Mouse (Mus musculus) intestine, postnatal 0 days (tissue): Measurements from ENCODE around the gene Tmem214. TPM values are rescaled to one million over a fixed set of nuclear protein-coding genes. Genes with fewer than 3 reads are reported as not detected.
A peak's percentile ranks its signal among the peaks of the same experiment; 100 is the strongest.

ENCODE experiments used
- ATAC-seq: fragments of 200-750 bp; cut with Nextera tagmentation; 2 replicates; pipeline ENCODE4 v1.8.0; 2017; ENCODE audit warnings: mild to moderate bottlenecking, moderate TSS enrichment, moderate library complexity
- H3K27ac ChIP-seq: fragments of 300-500 bp; sonication (generic); 2 replicates; pipeline ENCODE4 v1.5.1; 2014; ENCODE audit warnings: mild to moderate bottlenecking, low read depth, low read length, moderate library complexity
- H3K27me3 ChIP-seq: fragments of 300-500 bp; sonication (generic); replicated peaks from 2 replicates; pipeline ENCODE4 v1.6.1; 2014; ENCODE audit warnings: low read length, mixed read lengths; ENCODE audit not compliant: control insufficient read depth, insufficient read depth
- H3K36me3 ChIP-seq: fragments of 300-500 bp; sonication (generic); 2 replicates; pipeline ENCODE4 v1.6.1; 2014; ENCODE audit warnings: mild to moderate bottlenecking, moderate library complexity; ENCODE audit not compliant: control insufficient read depth, insufficient read depth
- H3K4me1 ChIP-seq: fragments of 300-500 bp; sonication (generic); replicated peaks from 2 replicates; pipeline ENCODE4 v1.6.1; 2014; ENCODE audit warnings: antibody characterized with exemption, low read length, mixed read lengths; ENCODE audit not compliant: control insufficient read depth, insufficient read depth
- H3K4me2 ChIP-seq: fragments of 300-500 bp; sonication (generic); replicated peaks from 2 replicates; pipeline ENCODE4 v1.6.1; 2014; ENCODE audit warnings: low read depth, mild to moderate bottlenecking, moderate library complexity
- H3K4me3 ChIP-seq: fragments of 300-500 bp; sonication (generic); 2 replicates; pipeline ENCODE4 v1.5.1; 2014; ENCODE audit warnings: low read depth, low read length
- H3K9ac ChIP-seq: fragments of 300-500 bp; sonication (generic); 2 replicates; pipeline ENCODE4 v1.6.1; 2014; ENCODE audit warnings: mild to moderate bottlenecking, low read depth, low read length
- H3K9me3 ChIP-seq: fragments of 300-500 bp; sonication (generic); 2 replicates; pipeline ENCODE4 v1.6.1; 2016; ENCODE audit warnings: mixed run types; ENCODE audit not compliant: control insufficient read depth
- CTCF ChIP-seq: sonication (generic); IDR thresholded peaks from 2 replicates; pipeline ENCODE4 v1.5.1; 2016; ENCODE audit warnings: low read depth, mild to moderate bottlenecking, control low read depth, antibody characterized with exemption, moderate library complexity
- WGBS: fragments of 180-500 bp; shearing (Covaris S2); extraction: QIAGEN DNeasy Blood & Tissue Kit; methylation state at CpG from one replicate; pipeline ENCODE4 v1.1.7; 2014; 5-methylcytosine and 5-hydroxymethylcytosine counted together
- polyA plus RNA-seq: library from polyadenylated mRNA; unstranded; fragments of >200 nt; fragmentation: Nextera tagmentation; extraction: Ambion mirVana; gene quantifications from 2 replicates; pipeline ENCODE4 v1.2.1, GENCODE M21; 2015

Tmem214 gene
- polyA plus RNA-seq, 1 experiment from 2014 or later, result 46.1 TPM

DNA sequence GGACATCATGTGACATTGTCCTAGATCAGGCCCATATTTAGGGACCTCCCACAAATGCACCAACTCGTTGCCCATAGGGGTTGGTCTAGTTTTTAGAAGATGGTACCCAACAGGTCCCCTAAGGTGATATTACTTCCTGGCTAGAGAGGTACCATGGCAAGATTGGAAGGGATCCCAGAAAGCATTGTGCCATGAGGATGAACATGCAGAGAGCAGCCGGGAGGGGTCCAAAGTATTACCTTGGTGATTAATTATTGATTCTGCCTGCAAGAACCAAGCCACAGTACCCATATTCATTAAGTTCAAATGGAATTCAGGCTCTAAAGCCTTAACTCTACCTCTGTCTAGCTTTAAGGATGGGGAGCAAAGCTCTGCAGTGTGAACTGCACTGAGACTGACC lies 58.3 kb downstream of the Tmem214 start:
- H3K27me3 ChIP-seq, result no peaks in the 10 kb centered on the region
- WGBS, result 79% methylated on average over 2 of the region's 2 CpGs
- H3K4me2 ChIP-seq, result no peak overlapping the region
- no peak overlapping the region for H3K27ac ChIP-seq
- 0 out of 2 replicates have a peak, but pooled peaks cover 4% of the 10 kb centered on the region for H3K4me1 ChIP-seq
- no peak overlapping the region for H3K9ac ChIP-seq
- no peaks in the 10 kb centered on the region for H3K9me3 ChIP-seq
- ATAC-seq, result no peak
- H3K4me3 ChIP-seq, result no peak overlapping the region
- no peaks in the 10 kb centered on the region for H3K36me3 ChIP-seq
- TF ChIP-seq CTCF, result no peak

DNA sequence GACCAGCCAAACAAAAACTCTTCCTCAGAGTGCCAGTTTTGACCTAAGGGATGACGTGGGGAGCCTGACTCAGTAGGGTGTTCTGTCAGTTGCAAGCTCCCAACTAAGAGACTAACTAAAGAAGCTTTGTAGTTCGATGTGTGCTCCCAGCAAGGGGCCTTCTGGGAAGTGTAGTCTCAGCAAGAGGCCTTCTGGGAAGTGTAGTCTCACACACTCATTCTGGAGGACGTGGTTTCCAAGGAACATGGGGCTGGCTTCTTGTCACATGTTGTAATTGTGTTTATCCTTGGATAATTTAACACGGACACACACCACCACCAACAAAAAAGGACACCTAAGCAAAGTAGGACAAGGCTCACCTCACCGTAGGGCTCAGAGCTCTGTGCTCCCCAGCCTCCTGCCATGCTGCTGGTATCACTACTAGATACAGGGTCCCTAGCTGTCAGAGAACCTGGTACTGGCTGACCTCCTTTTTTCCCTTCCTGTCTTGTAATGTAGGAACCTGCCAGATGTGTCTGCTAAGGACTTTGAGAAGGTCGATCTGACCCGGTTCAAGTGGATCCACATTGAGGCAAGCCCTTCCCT lies 60.2 kb downstream of the Tmem214 start:
- H3K27me3 ChIP-seq, result no peaks in the 10 kb centered on the region
- no peak overlapping the region for H3K27ac ChIP-seq
- no peaks in the 10 kb centered on the region for H3K4me1 ChIP-seq
- no peaks in the 10 kb centered on the region; the same call in 1 of the 2 replicates for H3K36me3 ChIP-seq
- no peak for TF ChIP-seq CTCF
- WGBS, result 43% methylated on average over 7 of the region's 7 CpGs
- H3K9me3 ChIP-seq, result no peaks in the 10 kb centered on the region
- peak overlapping the region; percentile 1; the same call in 1 of the 2 replicates for H3K4me2 ChIP-seq
- H3K9ac ChIP-seq, result no peak overlapping the region
- H3K4me3 ChIP-seq, result no peak overlapping the region
- ATAC-seq, result no peak

Other genes with a start within 250 kb of the Tmem214 start
- 71.6 and 79.4 TPM in 2 replicates for gene Slc35f6, start 220.1 kb upstream of the Tmem214 start, polyA plus RNA-seq
- 62.0 and 79.2 TPM in 2 replicates for gene Cenpa, start 201.2 kb upstream of the Tmem214 start, polyA plus RNA-seq
- 2.7 and 3.0 TPM in 2 replicates for gene Dpysl5, start 156.4 kb upstream of the Tmem214 start, polyA plus RNA-seq
- gene Mapre3, start 53.4 kb upstream of the Tmem214 start, polyA plus RNA-seq, result 25.3 and 25.5 TPM in 2 replicates
- 5.5 and 6.5 TPM in 2 replicates for gene Agbl5, start 20.7 kb downstream of the Tmem214 start, polyA plus RNA-seq
- gene Ost4, start 39.8 kb downstream of the Tmem214 start, polyA plus RNA-seq, result 458 and 495 TPM in 2 replicates
- 63.2 and 63.7 TPM in 2 replicates for gene Emilin1, start 45.4 kb downstream of the Tmem214 start, polyA plus RNA-seq
- 89.6 and 97.9 TPM in 2 replicates for gene Khk, start 53.4 kb downstream of the Tmem214 start, polyA plus RNA-seq
- 535 and 618 TPM in 2 replicates for gene Cgref1, start 77.6 kb downstream of the Tmem214 start, polyA plus RNA-seq
- gene Preb, start 92.3 kb downstream of the Tmem214 start, polyA plus RNA-seq, result 150 and 161 TPM in 2 replicates
- 1.8 and 2.3 TPM in 2 replicates for gene Tcf23, start 100.7 kb downstream of the Tmem214 start, polyA plus RNA-seq
- gene Atraid, start 180.3 kb downstream of the Tmem214 start, polyA plus RNA-seq, result 227 and 250 TPM in 2 replicates
- 18.0 and 20.0 TPM in 2 replicates for gene Slc5a6, start 180.9 kb downstream of the Tmem214 start, polyA plus RNA-seq
- gene Cad, start 186.8 kb downstream of the Tmem214 start, polyA plus RNA-seq, result 3.2 and 3.7 TPM in 2 replicates
- not detected in 2 replicates for gene Dnajc5g, start 238.3 kb downstream of the Tmem214 start, polyA plus RNA-seq
- 0.10 TPM in 1 of 2 replicates, not detected in the other for gene Slc30a3, start 240.2 kb downstream of the Tmem214 start, polyA plus RNA-seq
- not detected in 2 replicates for gene Trim54, start 248.7 kb downstream of the Tmem214 start, polyA plus RNA-seq